Mouse (Mus musculus): Measurements from ENCODE around the gene Gm9639. TPM values are rescaled to one million over a fixed set of nuclear protein-coding genes. Genes with fewer than 3 reads are reported as not detected.

Gene Gm9639
- 0.91 and 1.0 TPM in 2 replicates for polyA plus RNA-seq (2015; fragmentation: Nextera tagmentation; extraction: Ambion mirVana)

DNA sequence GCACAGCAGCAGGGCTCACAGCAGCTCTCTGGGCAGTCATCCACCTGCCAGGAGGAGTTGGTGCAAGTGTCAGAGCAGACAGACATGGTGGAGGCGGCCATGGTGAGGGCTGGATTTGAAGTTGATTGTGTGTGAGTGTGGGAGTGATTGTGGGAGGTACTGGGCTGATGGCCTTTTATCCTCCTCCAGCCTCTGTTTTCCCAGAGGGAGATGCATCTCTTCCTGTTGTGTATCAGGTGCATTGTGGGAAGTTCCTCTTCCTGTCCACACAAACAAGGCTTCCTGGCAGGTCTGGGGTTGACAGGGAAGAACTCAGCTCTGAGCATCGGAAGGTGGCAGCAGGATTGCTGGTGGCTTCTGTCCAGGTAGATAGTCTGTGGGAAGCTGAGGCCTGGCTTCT lies at the start of gene Gm9639:
Gm9639 (minus strand) TSS at position 101 of the 400 bp plus-strand sequence.
- Histone ChIP-seq H3K4me1 (peaks cover 7% of the 10 kb centered on the region; the same call in 1 of the 2 replicates), H3K9ac (no peak within 1 kb of the TSS), H3K9me3 (replicated peaks) (no peaks in the 10 kb centered on the region), H3K27ac (replicated peaks) (no peak within 1 kb of the TSS), H3K27me3 (no peaks in the 10 kb centered on the region), H3K4me2 (replicated peaks) (no peak within 1 kb of the TSS), H3K36me3 (no peaks in the 10 kb centered on the region), H3K4me3 (replicated peaks) (no peak within 1 kb of the TSS)
- no peak for ATAC-seq (ENCODE audit: insufficient number of reproducible peaks, low FRiP score, low TSS enrichment, low read depth)
- WGBS, result 45% methylated on average over 2 of the region's 2 CpGs

DNA sequence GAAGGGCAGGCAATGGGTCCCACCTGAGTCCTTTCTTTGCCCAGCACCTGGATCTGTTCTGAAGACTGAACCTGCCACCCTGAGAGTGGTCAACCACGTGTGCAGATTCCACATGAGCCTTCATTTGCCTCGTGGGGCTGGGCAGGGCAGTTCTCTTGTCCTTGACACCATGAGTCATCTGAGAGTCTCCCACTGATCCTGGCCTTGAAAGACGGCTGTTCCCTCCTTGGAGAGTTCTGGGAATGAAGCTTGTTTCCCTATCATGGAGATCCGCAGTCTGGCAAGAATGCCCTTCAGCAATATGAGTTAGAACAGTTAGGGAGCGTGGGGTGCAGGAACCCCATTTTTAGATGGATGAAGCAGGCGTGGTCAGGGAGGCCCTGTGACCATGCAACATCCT lies 44.1 kb upstream of the Gm9639 start:
- no peak overlapping the region for H3K4me3 ChIP-seq (replicated peaks)
- no peaks in the 10 kb centered on the region for H3K27me3 ChIP-seq
- WGBS, result 67% methylated on average over 6 of the region's 6 CpGs
- H3K27ac ChIP-seq (replicated peaks), result no peak overlapping the region
- H3K9me3 ChIP-seq (replicated peaks), result 0 out of 2 replicates have a peak, but pooled peaks cover 9% of the 10 kb centered on the region
- H3K4me1 ChIP-seq, result no peaks in the 10 kb centered on the region
- no peak for ATAC-seq (ENCODE audit: insufficient number of reproducible peaks, low FRiP score, low TSS enrichment, low read depth)
- no peak overlapping the region for H3K9ac ChIP-seq
- H3K36me3 ChIP-seq, result no peaks in the 10 kb centered on the region
- H3K4me2 ChIP-seq (replicated peaks), result no peak overlapping the region

DNA sequence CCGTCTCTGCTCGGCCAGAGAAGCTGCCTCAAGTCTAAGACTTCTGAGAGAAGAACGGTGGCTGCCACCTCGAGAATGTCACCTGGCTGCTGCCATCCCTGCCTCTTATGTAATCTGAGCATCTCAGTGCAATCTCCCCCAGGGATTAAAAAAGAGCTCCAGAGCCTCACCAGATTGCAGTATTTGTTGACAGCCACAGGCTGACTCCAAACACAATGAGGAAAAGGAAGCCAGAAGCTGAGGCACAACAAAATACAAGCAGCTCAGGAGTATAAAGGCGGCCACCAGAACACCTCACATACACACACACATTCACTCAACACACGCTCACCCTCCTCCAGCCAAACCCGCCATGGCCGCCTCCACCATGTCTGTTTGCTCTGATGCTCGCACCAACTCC lies 40.8 kb upstream of the Gm9639 start, which contains the start of gene Krtap10-10:
Krtap10-10 (plus strand) TSS at position 301 of the 400 bp plus-strand sequence.
- Histone ChIP-seq H3K27ac (replicated peaks) (no peak within 1 kb of the TSS), H3K27me3 (no peaks in the 10 kb centered on the region), H3K4me3 (replicated peaks) (no peak within 1 kb of the TSS), H3K36me3 (no peaks in the 10 kb centered on the region), H3K4me2 (replicated peaks) (no peak within 1 kb of the TSS), H3K9ac (no peak within 1 kb of the TSS), H3K4me1 (no peaks in the 10 kb centered on the region), H3K9me3 (replicated peaks) (no peaks in the 10 kb centered on the region)
- WGBS, result 54% methylated on average over 9 of the region's 9 CpGs
- no peak for ATAC-seq (ENCODE audit: insufficient number of reproducible peaks, low FRiP score, low TSS enrichment, low read depth)

DNA sequence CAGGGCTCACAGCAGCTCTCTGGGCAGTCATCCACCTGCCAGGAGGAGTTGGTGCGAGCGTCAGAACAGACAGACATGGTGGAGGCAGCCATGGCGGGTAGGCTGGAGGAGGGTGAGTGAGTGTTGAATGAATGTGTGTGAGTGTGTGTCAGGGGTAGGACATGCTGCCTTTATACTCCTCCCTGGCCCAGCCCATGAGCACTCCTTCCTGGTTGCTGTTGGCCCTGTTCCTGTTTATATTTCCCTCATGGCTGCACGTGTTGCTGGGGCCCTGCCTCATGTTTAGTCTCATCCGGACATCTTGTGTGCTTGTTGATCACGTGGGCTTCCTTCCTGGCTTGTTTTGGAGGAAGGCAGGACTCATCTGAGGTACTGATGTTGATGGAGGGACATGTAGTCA lies 32.1 kb upstream of the Gm9639 start, which contains the start of gene Krtap10-4:
Krtap10-4 (minus strand) TSS at position 145 of the 400 bp plus-strand sequence.
- 53% methylated on average over 6 of the region's 6 CpGs for WGBS
- H3K4me3 ChIP-seq (replicated peaks), result no peak within 1 kb of the TSS

DNA sequence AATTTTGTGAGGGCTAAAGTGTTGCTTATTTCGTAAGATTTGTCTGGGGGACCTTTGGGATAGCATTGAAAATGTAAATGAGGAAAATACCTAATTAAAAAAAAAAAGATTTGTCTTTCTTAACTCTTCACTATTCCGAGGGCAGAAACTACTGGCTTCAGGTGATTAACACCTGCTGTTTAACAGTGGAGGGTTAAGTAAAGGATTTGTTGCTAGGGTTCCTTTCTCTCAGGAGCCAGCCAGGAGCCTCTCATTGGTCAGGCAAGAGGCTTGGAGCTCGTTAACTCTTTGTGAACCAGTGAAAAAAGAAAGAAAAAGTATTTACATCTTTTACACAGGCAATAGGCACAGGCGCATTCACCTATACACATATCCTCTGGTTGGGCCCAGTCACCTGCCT lies 24.3 kb upstream of the Gm9639 start:
- WGBS, result 24% methylated on average over 4 of the region's 4 CpGs
- no peaks in the 10 kb centered on the region for H3K27me3 ChIP-seq
- no peak for ATAC-seq (ENCODE audit: insufficient number of reproducible peaks, low FRiP score, low TSS enrichment, low read depth)
- H3K9ac ChIP-seq, result no peak overlapping the region
- H3K4me3 ChIP-seq (replicated peaks), result no peak overlapping the region
- H3K4me2 ChIP-seq (replicated peaks), result no peak overlapping the region
- H3K36me3 ChIP-seq, result no peaks in the 10 kb centered on the region
- H3K27ac ChIP-seq (replicated peaks), result no peak overlapping the region
- H3K4me1 ChIP-seq, result no peaks in the 10 kb centered on the region
- no peaks in the 10 kb centered on the region for H3K9me3 ChIP-seq (replicated peaks)

More for the DNA sequence above, 32.1 kb upstream of the Gm9639 start, which contains the start of gene Krtap10-4:
- Histone ChIP-seq H3K36me3 (no peaks in the 10 kb centered on the region), H3K4me2 (replicated peaks) (no peak within 1 kb of the TSS), H3K27ac (replicated peaks) (no peak within 1 kb of the TSS), H3K9ac (no peak within 1 kb of the TSS), H3K9me3 (replicated peaks) (no peaks in the 10 kb centered on the region), H3K4me1 (no peaks in the 10 kb centered on the region), H3K27me3 (no peaks in the 10 kb centered on the region)
- ATAC-seq (ENCODE audit: insufficient number of reproducible peaks, low FRiP score, low TSS enrichment, low read depth), result no peak

DNA sequence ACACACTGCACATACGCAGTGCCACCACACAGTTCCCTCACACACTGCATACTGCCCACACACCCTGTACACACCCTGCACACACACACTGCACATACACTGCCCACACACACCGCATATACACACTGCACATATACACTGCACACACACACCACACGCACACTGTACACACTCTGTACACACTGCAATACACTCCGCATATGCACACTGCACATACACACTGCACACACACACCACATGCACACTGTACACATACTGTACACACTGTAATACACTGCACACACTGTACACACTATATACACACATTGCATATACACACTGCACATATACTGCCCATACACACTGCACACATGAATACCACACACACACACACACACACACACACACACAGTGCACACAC lies 23.6 kb upstream of the Gm9639 start:
- WGBS, result 95% methylated on average over 4 of the region's 4 CpGs
- ATAC-seq (ENCODE audit: insufficient number of reproducible peaks, low FRiP score, low TSS enrichment, low read depth), result peak; percentile 37; the same call in 1 of the 2 replicates

DNA sequence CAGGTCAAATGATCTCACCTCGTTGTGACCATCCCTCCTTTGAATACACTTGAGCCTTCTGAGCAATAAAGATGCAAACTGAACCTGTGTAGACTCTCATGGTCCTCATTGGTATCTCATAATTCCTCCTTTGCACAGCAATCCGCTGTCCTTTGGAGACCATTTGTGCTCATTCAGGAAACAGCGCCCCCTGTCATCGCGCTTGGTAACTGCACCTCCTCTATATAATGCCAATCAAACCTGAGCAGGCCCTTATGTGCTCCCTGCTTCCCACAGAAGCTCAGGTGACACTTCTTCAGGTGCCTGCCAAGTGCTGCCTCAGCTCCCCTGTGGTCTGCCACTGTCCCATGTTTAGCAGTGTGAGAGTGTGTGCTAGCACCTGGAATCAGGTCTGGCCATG lies 20.6 kb upstream of the Gm9639 start:
- Histone ChIP-seq H3K9me3 (replicated peaks) (no peaks in the 10 kb centered on the region), H3K27me3 (no peaks in the 10 kb centered on the region), H3K4me3 (replicated peaks) (no peak overlapping the region), H3K4me2 (replicated peaks) (no peak overlapping the region), H3K9ac (no peak overlapping the region), H3K4me1 (no peaks in the 10 kb centered on the region), H3K27ac (replicated peaks) (no peak overlapping the region), H3K36me3 (no peaks in the 10 kb centered on the region)
- ATAC-seq (ENCODE audit: insufficient number of reproducible peaks, low FRiP score, low TSS enrichment, low read depth), result no peak
- 36% methylated on average over 5 of the region's 5 CpGs for WGBS

More for the DNA sequence above, 23.6 kb upstream of the Gm9639 start:
- H3K27ac ChIP-seq (replicated peaks), result no peak overlapping the region
- no peak overlapping the region for H3K4me3 ChIP-seq (replicated peaks)
- no peaks in the 10 kb centered on the region for H3K36me3 ChIP-seq
- no peaks in the 10 kb centered on the region for H3K4me1 ChIP-seq
- H3K4me2 ChIP-seq (replicated peaks), result no peak overlapping the region
- no peak overlapping the region for H3K9ac ChIP-seq
- no peaks in the 10 kb centered on the region for H3K9me3 ChIP-seq (replicated peaks)
- no peaks in the 10 kb centered on the region for H3K27me3 ChIP-seq

DNA sequence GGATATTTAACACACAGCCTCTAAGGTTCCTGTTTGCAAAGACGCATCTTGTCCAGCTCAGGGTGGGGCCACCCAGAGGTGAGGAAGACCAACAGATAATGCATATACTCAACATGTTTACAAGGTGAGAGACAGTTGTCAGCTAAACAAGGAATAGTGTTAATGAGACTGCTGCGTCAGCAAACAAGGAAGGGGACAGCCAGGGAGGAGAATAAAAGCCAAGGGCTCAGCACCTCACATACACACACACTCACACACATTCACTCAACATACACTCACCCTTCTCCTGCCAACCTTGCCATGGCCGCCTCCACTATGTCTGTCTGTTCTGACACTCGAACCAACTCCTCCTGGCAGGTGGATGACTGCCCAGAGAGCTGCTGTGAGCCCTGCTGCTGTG lies 19.5 kb upstream of the Gm9639 start, which contains the start of gene Gm2696:
Gm2696 (plus strand) TSS at position 301 of the 400 bp plus-strand sequence.
- Histone ChIP-seq H3K9me3 (replicated peaks) (no peaks in the 10 kb centered on the region), H3K4me1 (no peaks in the 10 kb centered on the region), H3K27ac (replicated peaks) (no peak within 1 kb of the TSS), H3K9ac (no peak within 1 kb of the TSS), H3K36me3 (no peaks in the 10 kb centered on the region), H3K4me3 (replicated peaks) (no peak within 1 kb of the TSS), H3K4me2 (replicated peaks) (no peak within 1 kb of the TSS), H3K27me3 (no peaks in the 10 kb centered on the region)
- 48% methylated on average over 3 of the region's 4 CpGs for WGBS
- no peak for ATAC-seq (ENCODE audit: insufficient number of reproducible peaks, low FRiP score, low TSS enrichment, low read depth)

DNA sequence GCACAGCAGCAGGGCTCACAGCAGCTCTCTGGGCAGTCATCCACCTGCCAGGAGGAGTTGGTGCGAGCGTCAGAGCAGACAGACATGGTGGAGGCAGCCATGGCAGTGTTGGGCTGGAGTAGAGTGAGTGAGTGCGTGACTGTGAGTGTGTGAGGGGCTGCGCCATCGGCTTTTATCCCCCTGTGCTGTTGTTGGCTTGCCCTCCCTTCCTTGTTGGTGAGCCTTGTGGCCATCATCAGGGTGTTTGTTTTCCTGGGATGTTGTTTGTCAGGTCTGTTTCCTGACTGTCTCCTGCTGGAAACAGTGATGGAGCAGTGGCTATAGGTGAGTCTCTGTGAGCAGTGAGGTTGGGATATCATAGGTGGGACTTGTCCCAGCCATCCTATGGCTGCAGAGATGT lies 16.9 kb upstream of the Gm9639 start, which contains the start of gene Gm9507:
Gm9507 (minus strand) TSS at position 101 of the 400 bp plus-strand sequence.
- Histone ChIP-seq H3K4me3 (replicated peaks) (no peak within 1 kb of the TSS), H3K4me2 (replicated peaks) (no peak within 1 kb of the TSS), H3K9me3 (replicated peaks) (no peaks in the 10 kb centered on the region), H3K27ac (replicated peaks) (no peak within 1 kb of the TSS), H3K4me1 (no peaks in the 10 kb centered on the region), H3K36me3 (no peaks in the 10 kb centered on the region), H3K9ac (no peak within 1 kb of the TSS), H3K27me3 (no peaks in the 10 kb centered on the region)
- 61% methylated on average over 5 of the region's 5 CpGs for WGBS
- ATAC-seq (ENCODE audit: insufficient number of reproducible peaks, low FRiP score, low TSS enrichment, low read depth), result no peak

DNA sequence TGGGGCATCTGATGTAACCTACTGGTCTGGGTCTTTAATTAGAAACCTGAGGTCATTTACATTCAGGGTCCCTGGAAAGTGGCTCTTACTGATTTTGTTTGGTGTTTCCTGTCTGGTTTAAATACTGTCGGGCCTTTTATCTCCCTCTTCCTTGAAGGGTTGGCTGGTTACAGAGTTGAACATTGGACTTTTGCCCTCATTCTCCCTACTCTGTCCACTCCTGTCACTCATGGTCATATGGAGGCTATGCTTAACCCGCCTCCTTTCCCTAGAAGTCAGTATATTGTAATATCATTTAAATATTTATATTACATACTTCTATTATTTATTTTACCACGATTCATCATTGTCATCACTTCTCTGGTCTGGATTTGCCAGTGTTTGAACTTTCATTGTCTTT lies 9.2 kb upstream of the Gm9639 start:
- no peak for ATAC-seq (ENCODE audit: insufficient number of reproducible peaks, low FRiP score, low TSS enrichment, low read depth)
- H3K4me1 ChIP-seq, result no peaks in the 10 kb centered on the region
- H3K9me3 ChIP-seq (replicated peaks), result no peaks in the 10 kb centered on the region
- H3K36me3 ChIP-seq, result no peaks in the 10 kb centered on the region
- no peaks in the 10 kb centered on the region for H3K27me3 ChIP-seq
- WGBS, result 74% methylated on average over 3 of the region's 3 CpGs
- H3K9ac ChIP-seq, result no peak overlapping the region
- H3K4me3 ChIP-seq (replicated peaks), result no peak overlapping the region
- no peak overlapping the region for H3K4me2 ChIP-seq (replicated peaks)
- H3K27ac ChIP-seq (replicated peaks), result no peak overlapping the region

DNA sequence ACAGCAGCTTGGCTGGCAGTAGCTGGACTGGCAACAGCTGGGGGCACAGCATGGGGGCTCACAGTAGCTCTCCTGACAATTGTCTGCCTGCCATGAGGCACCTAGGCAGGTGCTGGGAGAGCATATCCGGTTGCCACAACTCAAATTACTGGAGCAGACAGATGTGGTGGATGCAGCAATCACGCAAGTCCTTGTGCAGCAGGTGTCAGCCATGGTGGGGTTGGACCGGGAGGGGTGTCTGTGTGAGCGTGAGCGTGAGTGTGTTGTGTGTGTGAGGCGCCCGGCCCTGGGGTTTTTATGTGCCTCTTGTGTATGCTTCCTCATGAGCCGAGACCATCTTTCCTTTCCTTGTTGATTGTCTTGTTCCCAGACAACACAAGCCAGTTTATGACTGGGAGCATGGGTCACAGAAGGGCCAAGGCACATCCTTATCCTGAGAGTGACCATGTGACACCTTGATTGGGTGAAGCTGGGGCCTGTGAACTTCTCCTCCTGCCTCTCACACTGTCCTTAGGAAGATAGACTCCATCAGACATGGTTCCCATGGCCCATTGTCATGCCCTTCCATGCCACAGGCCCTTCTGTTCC lies 4.1 kb upstream of the Gm9639 start, which contains the start of gene Gm19668:
Gm19668 (minus strand) TSS at position 213 of the 588 bp plus-strand sequence.
- H3K36me3 ChIP-seq, result no peaks in the 10 kb centered on the region
- H3K27ac ChIP-seq (replicated peaks), result no peak within 1 kb of the TSS
- H3K4me2 ChIP-seq (replicated peaks), result no peak within 1 kb of the TSS
- H3K27me3 ChIP-seq, result no peaks in the 10 kb centered on the region
- H3K9ac ChIP-seq, result no peak within 1 kb of the TSS
- ATAC-seq (ENCODE audit: insufficient number of reproducible peaks, low FRiP score, low TSS enrichment, low read depth), result no peak
- H3K4me3 ChIP-seq (replicated peaks), result no peak within 1 kb of the TSS
- WGBS, result 55% methylated on average over 8 of the region's 8 CpGs
- H3K9me3 ChIP-seq (replicated peaks), result no peaks in the 10 kb centered on the region
- peaks cover 7% of the 10 kb centered on the region; the same call in 1 of the 2 replicates for H3K4me1 ChIP-seq

Measured in embryonic facial prominence, embryonic 15.5 days (tissue).